Mouse (Mus musculus): ENCODE results near the gene Entpd7.

Gene Entpd7

DNA sequence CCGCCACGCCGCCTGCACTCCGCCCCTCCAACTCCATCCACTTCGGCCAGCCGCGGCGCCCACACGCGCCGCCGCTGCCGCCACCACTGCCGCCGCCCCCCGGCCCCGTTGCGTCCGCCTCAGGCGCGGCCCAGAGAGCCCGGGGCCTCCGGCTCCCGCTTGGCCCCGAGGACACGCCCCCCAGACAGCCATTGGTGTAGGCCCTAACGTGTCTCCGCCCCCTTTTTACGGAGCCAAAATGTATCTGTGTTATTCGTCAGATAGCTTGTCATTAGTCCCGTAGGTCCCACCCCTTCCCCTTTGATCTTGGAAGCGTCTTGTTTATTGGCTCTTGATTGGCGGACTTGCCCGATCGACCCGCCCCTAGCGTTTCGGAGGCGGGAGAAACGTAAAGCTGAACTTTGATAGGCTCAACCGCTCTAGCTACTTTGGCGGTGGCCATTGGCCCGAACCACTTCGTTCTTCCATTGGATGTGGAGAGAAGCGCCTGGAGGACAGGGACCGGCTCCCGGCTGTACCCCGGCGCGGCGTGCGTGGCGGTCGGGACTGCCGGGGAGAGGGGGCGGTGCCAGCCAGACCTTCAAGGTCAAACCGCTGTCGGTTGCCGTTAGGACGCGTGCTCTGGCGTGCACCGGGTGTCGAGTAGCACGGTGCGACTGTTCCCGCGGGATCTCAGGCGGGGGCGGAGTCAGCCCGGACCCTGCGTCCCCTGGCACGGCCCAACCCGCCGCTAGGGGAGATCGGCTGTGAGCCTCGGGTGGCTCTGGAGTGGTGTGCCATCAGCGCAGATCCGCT, 14.5 kb upstream of the Entpd7 start, which contains the start of gene Slc25a28:
TSS of gene Slc25a28 (minus strand) at position 152 of the 795 bp plus-strand sequence.
- DNase-seq (ENCODE audit: low read depth) = peak; percentile 100

DNA sequence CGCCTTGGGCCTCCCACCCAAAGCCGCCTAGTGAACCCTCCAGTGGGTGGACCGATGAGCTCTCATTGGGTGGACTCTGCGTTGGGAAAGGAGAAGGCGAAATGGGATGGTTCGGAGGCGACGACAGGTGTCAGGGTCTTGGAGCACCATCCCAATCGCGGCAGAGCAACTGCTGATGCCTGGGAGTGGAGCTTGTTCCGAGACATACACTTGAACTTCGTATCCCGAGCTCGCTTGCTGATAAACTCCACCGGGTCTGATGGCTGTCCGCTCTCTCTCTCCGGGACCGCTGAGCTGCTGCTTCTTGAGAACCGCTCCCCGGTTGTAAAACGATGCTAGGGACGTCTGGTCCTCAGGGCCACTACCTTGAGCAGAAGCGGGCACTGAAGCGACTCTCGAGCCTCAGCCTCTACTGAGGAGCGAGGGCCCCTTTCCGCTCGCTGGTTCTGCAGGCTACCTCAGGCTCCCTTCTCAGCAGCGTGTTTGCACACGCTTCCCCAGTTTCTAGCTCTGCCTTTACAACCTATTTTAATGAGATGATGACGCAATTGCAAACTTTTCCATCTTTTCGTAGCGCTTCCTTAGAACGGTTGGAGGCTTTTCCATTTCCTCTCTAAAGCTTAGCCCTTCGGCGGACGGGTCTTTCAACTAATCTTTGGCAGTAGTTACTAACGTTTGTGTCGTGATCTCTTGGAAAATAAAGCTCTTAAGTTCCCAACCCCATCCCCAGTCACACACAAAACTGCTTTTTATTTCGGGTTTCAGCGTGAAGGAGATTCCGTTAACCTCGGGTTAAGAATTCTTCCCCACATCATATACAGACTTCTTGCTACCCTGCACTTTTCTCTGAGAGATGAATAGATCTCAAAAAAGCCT, 13.7 kb upstream of the Entpd7 start:
- no peak for DNase-seq (ENCODE audit: low read depth)

DNA sequence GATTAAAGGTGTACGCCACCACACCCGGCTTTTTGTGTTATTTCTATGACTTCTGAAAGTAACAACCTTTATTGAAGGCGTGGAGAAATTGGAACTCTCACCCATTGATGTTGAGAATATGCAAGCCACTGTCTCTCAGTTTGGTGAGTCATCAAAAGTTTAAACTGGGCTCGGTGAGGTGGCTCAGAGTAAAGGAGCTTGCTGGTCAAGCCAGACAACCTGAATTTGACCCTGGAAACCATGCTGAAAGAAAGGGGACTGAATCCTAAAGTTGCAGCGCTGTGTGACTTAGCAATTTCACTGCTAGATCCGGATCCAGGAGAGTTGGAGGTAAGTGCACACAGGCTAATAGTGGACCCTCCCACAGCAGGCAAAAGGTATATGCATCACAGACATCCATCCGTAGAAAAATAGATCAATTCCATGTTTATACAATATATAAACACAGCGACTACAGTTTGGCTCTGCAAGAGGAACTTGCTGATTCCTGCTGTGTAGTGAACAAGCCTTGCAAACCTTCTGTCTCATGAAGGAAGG, 10.9 kb upstream of the Entpd7 start:
- DNase-seq (ENCODE audit: low read depth) = no peak

DNA sequence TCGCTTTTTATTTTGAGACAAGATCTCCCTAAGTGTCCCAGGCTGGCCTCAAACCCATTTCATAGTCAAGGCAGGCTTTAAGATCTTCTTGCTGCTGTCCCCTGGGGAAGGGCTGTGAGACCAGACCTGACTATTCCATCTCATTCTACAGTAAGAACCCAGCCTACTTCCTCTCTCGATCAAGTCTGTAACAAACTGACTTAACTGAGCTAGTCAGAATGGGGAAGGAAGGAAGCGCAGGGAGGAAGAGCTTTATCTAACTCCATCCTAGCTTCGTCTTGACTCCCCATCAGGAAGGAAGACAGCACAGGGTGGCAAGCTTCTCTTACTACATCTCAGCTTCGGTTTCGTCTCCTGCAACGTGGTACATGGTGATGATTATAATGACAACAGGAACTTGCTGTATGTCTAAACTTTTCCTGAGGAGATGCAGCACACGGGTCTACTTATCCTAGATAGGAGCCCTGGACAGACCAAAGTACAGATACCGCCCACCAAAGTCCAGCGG, 9.9 kb upstream of the Entpd7 start:
- no peak for DNase-seq (ENCODE audit: low read depth)

DNA sequence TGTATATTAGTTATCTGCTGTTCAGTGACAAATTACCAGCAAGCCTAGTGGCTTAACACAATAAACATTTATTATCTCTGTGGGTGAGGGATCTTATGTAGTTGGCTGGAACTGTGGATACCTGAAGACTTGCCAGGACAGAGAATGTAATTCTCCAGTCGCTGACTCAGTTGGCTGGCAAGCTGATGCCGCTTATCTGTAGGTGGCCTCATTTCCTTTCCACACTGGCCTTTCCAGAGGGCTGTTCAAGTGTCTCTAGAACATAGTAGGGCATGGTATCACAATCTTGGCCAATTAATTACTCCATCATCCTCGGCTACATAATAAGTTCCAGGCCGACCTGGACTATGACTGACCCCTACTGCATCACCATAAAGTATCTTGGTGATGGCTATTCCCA, 7.9 kb upstream of the Entpd7 start:
- no peak for DNase-seq (ENCODE audit: low read depth)

DNA sequence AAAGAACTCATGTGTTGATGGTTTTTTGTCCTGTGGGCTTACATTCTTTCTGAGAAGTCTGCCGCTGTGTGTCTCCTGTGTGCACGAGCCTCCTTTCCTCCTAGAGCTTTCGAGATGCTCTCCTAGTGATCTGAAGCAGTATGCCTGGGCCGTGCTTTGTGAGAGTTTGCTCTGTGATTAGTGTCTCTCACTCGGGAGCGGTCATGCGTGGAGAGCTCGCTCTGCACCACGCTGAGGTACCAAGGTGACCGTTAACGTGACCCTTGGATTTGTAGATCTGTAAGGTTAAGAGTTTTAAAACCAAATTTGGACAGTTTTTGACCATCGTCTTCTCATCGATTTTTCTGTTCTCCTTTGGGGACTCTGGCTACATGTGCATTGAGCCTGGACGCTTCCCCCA, 3.3 kb downstream of the Entpd7 start:
- DNase-seq (ENCODE audit: low read depth) = no peak

DNA sequence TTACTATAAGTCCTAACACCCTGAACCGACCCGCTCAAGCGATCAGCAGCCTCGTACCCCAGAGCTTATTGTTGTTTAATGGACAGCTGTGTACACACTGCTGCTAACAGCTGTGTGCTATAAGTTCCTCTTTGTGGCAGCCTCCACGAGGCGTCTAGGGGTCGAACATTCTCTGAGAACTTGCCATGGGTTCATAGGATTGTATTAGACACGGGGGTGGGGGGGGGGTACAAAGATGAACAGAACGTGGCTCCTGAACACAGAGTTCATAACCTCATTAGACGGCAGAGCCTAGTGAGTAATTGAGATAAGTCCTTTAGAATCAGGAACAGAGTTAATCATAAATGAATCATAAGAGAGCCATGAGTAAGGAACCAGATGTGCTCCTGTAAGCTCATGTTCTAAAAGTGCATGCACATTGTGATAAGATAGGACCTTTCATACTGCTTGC, 6.1 kb downstream of the Entpd7 start:
- DNase-seq (ENCODE audit: low read depth) = no peak

DNA sequence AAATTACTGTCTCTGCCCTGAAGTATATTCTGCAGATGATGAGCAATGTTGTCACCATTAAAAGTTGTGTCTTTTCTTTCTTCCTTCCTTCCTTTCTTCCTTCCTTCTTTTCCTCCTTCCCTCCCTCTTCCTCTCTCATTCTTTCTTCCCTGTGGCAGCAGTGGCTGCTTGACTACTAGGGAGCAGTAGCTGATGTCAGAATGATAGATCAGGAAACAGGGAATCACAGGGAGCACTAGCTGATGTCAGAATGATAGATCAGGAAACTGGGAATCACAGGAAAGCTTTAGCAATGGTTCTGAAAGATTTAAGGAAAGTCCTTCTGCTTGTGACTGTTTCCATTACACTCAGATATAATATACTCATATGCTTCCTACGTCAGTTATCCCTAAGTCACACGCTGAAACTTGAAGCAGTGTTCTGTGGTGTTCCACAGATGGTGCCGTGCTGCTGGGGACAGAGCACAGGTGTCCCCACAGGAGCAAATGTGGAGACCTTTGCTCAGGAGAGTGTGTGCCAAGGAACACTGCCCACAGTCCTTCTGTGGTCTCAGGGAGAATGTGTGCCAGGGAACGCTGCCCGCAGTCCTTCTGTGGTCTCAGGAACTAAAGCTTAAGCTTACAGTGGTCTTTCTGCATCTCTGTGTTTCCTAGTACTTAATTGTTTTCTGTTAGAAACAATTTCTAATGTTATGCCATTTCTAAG, 8.3 kb downstream of the Entpd7 start:
- no peak for DNase-seq (ENCODE audit: low read depth)

DNA sequence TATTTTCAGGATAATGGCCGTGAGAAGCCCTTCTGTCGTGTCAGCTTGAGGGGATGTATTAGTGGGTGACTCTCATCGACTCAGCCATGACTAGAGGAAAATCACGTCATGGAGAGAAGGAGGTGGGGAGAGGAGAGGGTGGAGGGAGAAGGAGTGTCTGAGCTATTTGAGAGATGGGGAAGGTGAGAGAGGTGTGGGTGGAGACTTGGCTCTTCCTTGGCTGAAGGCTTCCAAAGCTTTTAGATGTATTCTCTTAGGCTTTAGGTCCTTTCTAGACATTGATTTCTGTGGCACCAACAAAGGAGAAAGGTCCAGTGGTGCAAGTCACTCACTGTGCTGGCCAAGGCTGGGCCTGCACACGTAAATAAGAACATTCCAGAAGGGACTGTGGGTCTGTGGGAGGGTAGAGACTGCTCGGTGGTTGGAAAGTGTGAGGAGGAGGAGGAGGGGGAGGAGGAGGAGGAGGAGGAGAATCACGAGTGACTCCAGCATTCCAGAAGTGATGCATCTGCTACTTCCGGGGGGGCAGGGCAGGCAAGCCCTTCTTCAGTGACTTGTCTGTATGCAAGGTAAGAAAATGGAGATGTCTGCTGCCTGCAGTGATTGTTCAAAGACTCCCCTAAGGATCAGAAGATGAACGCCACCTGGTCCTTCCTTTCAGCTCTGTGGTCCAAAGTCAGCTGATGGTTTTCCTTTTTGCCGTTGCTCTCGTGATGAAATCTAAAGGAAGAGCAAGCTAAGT, 9.7 kb downstream of the Entpd7 start:
- no peak for DNase-seq (ENCODE audit: low read depth)

DNA sequence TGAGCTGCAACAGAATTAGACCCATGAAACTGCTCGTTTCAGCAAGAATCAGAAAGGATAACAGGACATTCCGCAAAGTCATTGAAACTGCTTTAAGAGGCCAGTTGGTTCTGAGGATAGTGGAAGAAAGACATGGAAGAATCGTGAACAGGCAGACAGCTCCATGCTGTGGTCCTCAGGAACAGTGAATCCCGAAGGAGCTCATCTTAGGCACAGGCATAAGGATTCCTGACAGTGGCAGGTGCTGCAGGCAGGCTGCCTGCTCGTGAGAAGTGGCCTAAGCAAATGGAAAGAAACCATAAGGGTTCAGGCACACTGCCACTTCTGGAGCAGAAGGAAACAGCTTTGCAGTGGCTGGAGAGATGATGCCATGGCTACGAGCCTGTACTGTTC, 10.3 kb downstream of the Entpd7 start:
- no peak for DNase-seq (ENCODE audit: low read depth)

DNA sequence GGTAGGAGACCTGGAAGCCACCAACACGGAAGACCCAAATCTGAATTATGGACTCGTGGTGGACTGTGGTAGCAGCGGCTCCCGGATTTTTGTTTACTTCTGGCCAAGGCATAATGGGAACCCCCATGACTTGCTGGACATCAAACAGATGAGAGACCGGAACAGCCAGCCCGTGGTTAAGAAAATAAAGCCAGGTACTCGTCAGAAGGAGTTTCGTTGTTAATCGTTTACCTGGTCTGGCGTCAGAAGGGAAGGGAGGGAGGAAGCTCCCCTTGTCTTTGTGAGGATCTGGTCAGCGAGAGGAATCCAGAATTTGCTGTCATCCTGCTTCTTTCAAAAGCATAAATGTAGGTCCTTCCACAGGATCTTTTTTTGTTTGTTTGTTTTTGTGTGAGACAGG, 14.7 kb downstream of the Entpd7 start:
- no peak for DNase-seq (ENCODE audit: low read depth)

DNA sequence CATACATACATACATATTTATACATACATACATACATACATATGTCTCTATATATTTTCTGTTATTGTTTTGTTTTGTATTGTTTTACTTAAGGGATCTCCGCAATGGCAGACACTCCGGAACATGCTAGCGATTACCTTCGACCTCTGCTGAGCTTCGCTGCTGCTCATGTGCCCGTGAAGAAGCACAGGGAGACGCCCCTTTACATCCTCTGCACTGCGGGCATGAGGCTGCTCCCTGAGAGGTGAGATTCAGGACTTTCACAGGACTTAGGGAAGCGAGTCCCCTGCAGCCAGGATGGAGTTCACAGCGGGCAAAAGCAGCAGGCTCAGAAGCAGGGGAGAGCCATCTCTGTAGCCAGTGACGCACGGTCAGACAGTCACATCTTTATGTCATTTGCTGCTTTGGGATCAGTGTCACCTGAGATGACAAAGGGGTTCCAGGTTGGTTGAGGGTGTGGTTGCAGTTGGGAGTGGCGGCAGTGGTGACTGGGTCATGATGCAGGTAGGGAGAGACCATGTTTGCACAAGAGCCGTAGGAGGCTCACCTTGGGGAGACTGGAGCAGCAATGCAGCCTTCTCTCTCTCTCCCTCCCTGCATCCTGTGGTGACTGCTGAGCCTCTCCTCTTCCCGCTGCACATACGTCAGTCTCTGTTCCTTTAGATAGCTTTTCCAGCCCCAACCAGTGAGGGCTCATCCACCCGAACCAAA, 15.5 kb downstream of the Entpd7 start:
- no peak for DNase-seq (ENCODE audit: low read depth)

DNA sequence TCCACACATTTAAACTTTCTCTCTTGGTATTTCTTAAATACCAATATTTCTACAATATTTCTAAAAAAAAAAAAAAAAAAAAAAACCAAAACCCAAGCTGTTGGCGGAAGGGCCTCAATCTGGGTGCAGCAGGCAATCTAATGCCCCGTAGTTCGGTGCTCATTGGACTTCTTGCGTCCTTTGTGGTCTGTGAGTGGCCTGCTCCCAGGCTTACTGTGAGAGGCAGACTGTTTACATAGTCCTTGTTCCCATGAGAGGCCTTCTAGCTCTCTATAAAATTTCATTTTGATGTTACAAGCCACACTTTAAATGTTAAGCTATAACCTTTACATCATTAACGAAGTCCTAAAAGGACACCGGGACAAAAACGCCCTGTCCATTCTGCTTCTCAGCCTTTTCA, 18.7 kb downstream of the Entpd7 start:
- no peak for DNase-seq (ENCODE audit: low read depth)

DNA sequence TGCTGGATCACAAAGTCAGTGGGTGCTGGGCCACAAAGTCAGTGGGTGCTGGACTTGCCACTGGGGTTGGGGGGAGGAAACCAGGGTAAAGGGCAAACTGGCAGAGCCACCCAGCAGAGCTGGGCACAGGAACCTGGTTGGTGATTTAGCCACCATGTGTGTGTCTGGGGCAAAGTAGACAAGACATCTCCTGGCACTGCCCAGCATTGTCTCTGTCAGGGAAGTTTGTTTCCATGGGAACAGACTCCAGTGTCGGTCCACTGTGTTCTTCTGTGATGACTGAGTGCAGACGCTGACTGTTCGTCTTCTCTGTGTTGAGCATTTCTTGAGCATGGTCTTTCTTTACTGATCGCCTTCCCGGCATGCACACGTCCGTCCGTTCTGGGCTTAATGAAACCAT, 19.8 kb downstream of the Entpd7 start:
- DNase-seq (ENCODE audit: low read depth) = no peak

DNA sequence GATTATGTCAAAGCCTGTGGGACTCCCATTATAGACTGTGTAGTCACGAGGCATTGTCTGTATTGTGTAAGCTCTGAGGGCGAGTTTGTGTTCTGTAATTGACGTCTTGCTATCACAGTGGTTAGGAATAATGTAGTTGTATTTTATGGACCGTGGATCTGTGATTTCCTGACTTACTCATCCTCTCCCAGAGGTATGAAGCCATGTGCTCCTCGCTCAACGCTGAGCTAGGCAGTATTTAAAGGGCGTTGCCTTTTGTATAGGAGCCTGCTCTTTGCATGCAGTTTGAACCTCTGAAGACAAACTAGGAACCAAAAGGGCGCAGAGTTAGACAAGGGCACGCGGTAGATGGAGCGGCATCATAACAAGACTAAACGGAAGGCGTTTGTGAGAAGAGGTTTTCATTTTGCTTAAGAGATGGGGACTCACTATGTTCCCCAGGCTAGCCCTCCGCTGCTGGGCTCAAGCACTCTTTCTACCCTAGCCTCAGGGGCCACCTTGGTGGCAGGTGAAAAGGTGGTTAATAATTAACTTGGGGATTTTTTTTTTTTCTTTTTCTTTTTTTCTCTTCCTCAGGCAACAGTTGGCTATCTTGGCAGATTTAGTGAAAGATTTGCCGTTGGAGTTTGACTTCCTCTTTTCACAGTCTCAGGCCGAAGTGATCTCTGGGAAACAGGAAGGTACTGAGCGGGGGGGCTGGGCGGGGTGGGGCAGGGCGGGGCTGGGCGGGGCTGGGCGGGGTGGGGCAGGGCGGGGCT, 21.9 kb downstream of the Entpd7 start:
- no peak for DNase-seq (ENCODE audit: low read depth)

DNA sequence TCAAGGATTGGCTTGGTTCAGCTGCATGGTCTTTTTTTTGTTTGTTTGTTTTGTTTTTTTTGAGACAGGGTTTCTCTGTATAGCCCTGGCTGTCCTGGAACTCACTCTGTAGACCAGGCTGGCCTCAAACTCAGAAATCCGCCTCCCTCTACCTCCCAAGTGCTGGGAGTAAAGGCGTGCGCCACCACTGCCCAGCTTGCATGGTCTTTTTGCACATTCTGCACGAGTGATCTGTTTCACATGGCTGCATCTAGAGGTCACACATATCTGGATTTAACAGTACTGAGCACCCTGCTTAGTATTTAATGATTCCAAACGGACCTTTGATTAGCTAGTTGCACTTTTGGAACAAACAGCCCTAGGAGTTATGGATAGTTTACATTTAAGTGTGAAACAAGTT, 22.5 kb downstream of the Entpd7 start:
- DNase-seq (ENCODE audit: low read depth) = no peak

DNA sequence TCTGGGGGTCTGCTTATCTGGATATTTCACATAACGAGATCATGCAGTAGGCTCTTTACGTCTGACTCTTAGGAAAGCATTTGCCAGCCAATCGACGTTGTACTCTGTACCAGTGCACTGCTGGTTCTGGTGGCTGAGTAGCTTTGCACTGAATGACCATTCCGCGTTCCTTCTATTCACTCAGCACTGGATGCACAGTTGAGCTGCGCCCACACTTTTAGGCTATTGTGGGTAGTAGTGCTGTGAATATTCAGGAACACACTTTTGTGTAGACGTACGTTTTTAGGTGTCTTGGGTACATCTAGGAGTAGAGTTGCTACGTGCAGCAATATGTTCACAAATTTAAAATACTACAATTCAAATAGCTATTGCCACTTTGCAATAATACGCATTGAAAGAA, 30.6 kb downstream of the Entpd7 start:
- no peak for DNase-seq (ENCODE audit: low read depth)

DNA sequence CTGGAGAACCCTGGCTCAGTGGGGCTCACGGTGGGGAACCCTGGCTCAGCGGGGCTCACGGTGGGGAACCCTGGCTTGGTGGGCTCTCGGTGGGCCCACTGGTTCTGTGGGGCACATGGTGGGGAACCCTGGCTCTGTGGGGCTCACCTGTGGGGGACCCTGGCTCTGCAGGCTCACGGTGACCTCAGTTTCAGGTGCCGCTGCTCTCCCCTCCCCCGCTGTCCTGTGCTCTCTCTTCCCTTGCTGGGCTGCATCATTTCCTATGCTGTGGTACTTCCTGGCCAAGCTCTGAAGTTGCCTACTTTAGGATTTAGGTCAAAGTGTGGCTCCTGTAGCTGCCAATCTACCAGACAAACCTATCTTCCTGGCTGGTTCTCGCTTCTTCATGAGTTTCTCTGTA, 33.4 kb downstream of the Entpd7 start:
- no peak for DNase-seq (ENCODE audit: low read depth)

DNA sequence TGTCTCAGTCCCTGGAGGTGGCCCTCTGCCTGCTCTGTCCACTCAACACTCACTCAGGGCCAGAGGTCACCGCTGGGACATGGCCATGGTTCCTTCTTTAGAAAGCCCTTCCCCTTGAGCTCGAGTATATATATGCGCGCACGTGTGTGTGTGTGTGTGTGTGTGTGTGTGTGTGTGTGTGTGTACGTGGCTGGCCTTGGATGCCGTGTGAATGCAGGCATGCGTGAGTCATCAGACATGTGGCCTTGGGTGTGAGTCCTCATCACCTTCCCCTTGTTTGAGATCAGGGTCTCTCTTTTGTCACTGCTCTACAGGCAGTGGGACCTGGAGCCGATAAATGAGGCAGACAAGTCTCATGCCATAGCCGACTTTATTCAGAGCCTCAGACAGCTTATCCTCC, 34.0 kb downstream of the Entpd7 start:
- no peak for DNase-seq (ENCODE audit: low read depth)

DNA sequence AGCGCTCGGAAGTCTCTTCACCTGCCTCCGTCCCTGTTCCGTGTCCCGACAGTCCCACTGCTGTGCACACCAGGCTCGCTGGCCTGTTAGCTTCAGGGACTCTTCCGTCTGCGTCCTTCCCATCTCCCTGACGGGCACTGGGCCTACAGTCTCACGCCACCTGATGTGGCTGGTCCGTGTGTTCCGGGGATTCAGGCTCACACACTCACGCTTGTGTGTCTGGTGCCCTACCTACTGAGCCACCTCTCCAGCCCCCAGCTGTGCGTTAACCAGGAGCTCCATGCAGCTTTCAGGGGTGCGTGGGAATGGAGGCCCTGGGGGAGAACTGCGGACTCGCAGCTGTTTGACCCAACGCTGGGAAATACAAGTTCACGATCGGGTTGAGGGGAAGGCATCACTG, 34.7 kb downstream of the Entpd7 start:
- no peak for DNase-seq (ENCODE audit: low read depth)
